Mouse (Mus musculus) sigmoid colon, adult 10 weeks (tissue): ENCODE results near the gene Prph2. TPM values are rescaled to one million over a fixed set of nuclear protein-coding genes. Genes with fewer than 3 reads are reported as not detected.

ENCODE experiments used
- polyA plus RNA-seq: library from polyadenylated mRNA; stranded (reverse); fragments of 350-450 nt; fragmentation: Illumina TruSeq; extraction: RNeasy Lipid Tissue Mini Kit (QIAGEN cat#74804); gene quantifications from one replicate; pipeline ENCODE4 v1.2.3, GENCODE M21; 2014; ENCODE audit warnings: low read depth, low replicate concordance

Gene Prph2
- not detected for polyA plus RNA-seq

GRCm38 (mm10) chr17:46910186-46910585, at the start of gene Prph2:
Prph2 (plus strand) TSS chr17:46910459.

GRCm38 (mm10) chr17:46890116-46890815, 20.0 kb upstream of the Prph2 start, which contains the start of gene Tbcc:
Tbcc (plus strand) TSS chr17:46890684.

Other genes starting within 250 kb of the Prph2 start
- gene Rrp36, start 236.1 kb upstream of the Prph2 start, polyA plus RNA-seq: 3.3 TPM
- 4.2 TPM for gene Mea1, start 231.7 kb upstream of the Prph2 start, polyA plus RNA-seq
- 5.9 TPM for gene Klhdc3, start 229.5 kb upstream of the Prph2 start, polyA plus RNA-seq
- 8.6 TPM for gene Ppp2r5d, start 205.3 kb upstream of the Prph2 start, polyA plus RNA-seq
- gene Pex6, start 199.0 kb upstream of the Prph2 start, polyA plus RNA-seq: 0.50 TPM
- gene Gnmt, start 181.3 kb upstream of the Prph2 start, polyA plus RNA-seq: not detected
- gene Cnpy3, start 158.2 kb upstream of the Prph2 start, polyA plus RNA-seq: 3.1 TPM
- gene Ptcra, start 146.7 kb upstream of the Prph2 start, polyA plus RNA-seq: not detected
- 13.0 TPM for gene 2310039H08Rik, start 137.8 kb upstream of the Prph2 start, polyA plus RNA-seq
- 25.2 TPM for gene Rpl7l1, start 127.8 kb upstream of the Prph2 start, polyA plus RNA-seq
- 11.0 TPM for gene Bicral, start 52.0 kb upstream of the Prph2 start, polyA plus RNA-seq
- gene Tbcc, start 19.8 kb upstream of the Prph2 start, polyA plus RNA-seq: 0.66 TPM
- 27.8 TPM for gene Ubr2, start 100.1 kb downstream of the Prph2 start, polyA plus RNA-seq